Mouse (Mus musculus): ENCODE measurements around the gene Crb3.
A peak's percentile ranks its signal among the peaks of the same experiment; 100 is the strongest.
"Not testable (repeated sequence)": the region's sequence is repeated elsewhere in the genome, so short reads cannot be mapped to it uniquely, and the experiment has no call there.

Gene Crb3

GRCm38 (mm10) chr17:57058891-57059485 lies at the start of gene Crb3:
TSS of gene Crb3 (plus strand) at chr17:57059105.
- peak; percentile 62 to 67 for DNase-seq

GRCm38 (mm10) chr17:57010911-57011235 lies 48.0 kb upstream of the Crb3 start:
- no peak for DNase-seq

DNA sequence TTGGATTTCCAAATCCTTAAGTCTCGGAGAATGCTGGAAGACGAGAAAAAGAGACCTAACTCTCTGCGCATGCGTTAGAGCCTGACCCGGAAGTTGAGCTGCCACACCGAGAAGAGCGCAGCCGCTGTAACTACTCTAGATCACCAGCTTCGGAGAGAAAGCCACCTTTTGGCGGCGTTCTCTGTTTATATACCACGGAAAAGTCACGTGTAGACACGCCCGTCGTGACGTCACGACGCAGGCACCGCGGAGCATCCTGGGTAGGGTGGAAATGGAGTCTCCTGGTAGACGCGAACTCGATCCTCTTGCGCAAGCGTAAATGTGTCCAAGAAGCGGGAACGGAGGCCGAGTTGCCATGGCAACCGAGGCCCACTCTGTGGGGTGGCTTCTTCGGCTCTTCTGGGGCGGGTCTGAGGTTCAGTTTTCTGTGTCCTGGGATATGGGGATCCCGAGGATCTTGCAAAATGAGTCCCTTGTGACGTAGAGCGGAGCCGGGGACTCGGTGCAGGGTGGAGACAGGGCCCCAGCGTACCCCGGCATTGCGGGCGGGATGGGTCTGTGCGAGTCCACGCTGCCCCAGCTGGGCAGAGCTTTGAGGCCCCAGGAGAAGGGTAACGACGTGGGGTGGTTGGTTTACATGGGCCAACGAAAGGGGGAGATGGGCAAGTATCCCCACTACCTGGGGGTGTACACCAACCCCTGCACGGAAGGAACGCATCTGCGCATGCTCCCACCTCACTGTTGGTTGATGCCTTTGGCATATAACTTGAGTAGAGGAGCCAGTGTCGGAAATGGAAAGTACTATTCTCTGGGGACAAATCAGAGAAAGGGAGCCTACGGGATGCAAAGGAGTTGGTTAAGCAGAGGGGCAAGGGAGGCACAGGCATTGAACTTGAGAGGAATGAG lies 47.4 kb upstream of the Crb3 start, which contains the start of the genes Gtf2f1 and Gm17949:
Gtf2f1 (minus strand) TSS at position 53 of the 906 bp plus-strand sequence.
Gm17949 (plus strand) TSS at position 234 of the 906 bp plus-strand sequence.
- DNase-seq = peak; percentile 92

DNA sequence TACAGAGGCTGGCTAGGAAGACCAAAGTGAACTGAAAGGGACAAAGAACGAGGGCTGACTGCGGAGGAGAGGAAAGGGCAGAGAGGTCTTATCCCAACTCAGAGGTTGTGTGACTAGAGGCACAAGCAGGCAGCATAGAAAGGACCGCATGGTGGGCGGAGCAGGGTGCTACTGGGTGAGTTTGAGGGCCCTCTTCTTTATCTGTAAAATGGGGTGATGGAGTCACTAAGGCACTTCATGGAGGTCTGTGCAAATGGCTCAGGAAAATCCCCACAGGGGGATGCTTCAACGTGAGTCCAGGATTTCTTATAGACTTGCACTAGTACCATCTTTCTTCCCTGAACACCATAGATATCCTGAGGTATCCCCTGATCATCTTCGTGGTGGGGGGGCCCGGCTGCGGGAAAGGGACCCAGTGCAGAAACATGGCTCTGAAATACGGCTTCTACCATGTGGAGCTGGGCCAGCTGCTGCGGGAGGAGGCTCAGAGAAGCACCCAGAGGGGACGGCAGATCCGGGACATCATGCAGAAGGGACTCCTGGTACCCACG lies 46.6 kb upstream of the Crb3 start:
- peak in 1 of 2 experiments; percentile 26 for DNase-seq

GRCm38 (mm10) chr17:57019693-57020092 lies 39.2 kb upstream of the Crb3 start:
- DNase-seq = no peak

- no peak for DNase-seq
Observed at GRCm38 (mm10) chr17:57020960-57021359, 37.9 kb upstream of the Crb3 start.

GRCm38 (mm10) chr17:57027471-57027870 lies 31.4 kb upstream of the Crb3 start:
- no peak for DNase-seq

DNA sequence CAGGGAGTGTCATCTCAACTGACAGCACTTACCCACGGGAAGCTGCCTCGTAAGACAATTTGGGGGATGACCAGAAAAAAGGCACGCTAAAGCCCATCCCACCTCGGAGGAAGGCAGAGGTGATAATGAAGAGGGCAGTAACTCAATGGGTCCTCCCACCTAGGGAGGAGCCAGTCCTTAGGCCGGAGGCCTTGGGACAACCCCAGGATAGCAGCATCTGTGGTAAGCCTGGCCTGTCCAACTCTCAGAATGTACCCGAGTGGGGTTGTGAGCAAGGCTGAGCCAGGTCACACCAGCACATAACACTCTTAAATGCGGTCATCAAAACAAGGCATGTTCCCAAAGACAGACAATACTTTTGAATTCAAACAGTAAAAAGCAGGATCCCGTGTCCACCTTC lies 29.2 kb upstream of the Crb3 start:
- no peak for DNase-seq

DNA sequence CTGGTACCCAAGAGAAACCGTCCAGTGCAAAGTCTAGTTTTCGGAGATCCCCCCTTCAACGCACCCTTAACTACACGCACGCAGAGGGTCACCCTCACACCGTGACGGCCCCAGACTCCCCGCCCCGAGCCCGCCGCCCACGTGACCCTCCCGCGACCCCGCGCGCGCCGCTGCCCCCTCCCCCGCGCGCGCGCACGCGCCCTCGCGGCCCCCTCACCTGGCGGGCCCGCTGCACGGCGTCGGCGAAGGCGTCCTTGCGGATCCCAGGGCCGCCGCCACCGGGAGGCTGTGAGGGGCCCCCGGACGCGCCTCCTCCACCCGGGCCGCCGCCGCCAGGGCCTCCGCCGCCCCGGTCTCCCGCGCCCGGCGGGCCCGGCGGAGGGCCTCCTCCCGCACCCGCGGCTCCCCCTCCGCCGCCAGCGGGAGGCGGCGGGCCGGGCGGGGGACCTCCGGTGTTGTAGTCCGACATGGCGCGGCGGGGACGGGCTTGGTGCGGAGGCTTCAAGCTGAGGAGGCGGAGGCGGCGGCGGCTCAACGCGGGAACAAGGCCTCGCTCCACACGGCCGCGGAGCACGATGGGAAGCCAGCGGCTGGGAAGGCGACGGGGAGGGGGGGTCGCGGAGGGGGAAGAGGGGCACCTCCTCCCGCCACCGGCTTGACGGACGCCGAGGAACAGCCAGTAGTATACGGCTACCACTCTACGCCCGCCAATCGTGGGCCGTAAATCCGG lies 27.8 kb upstream of the Crb3 start, which contains the start of gene Khsrp:
Khsrp (minus strand) TSS at position 592 of the 730 bp plus-strand sequence.
- no peak for DNase-seq

GRCm38 (mm10) chr17:57031661-57032420 lies 27.1 kb upstream of the Crb3 start:
- peak; percentile 98 to 100 for DNase-seq

- peak in 1 of 2 experiments; percentile 36 for DNase-seq
Observed at GRCm38 (mm10) chr17:57032854-57033253, 26.1 kb upstream of the Crb3 start.

DNA sequence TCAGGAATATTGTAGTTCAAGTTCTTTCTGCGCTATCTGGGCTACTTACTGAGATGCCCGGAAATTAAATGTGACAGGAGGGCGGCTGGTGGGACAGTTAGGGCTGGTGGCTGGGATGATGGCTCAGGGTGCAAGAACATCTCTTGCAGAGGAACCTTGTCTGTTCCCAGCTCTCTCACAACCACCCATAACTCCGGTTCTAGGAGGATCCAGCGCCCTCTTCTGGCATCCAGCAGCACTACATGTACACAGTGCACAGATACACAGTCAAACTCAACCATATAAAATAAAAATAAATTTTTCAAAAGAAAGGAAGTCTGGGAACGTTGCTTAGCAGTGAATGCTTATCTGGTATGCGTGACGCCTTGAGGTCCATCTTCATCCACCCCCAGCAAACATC lies 19.9 kb upstream of the Crb3 start:
- no peak for DNase-seq

DNA sequence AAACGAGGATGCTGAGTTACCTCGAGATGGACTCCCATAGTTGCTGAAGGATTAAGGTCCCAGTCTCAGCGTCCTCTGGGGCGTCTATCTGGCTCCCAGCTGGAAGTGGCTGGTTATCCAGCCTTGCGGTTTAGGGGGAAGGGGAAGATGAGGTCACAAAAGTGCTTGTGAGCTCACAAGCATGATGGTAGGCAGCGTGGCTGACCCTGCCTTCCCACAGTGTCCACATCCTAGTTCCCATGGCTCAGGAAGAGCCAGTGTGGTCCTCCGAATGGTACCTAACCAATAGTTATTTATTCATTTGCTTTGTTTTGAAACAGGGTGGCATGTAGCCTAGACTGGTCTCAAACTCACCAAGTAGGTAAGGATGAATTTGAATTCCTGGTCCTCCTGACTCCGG lies 17.4 kb upstream of the Crb3 start, which contains the start of gene Slc25a41:
Slc25a41 (minus strand) TSS at position 101 of the 400 bp plus-strand sequence.
- no peak for DNase-seq

- no peak for DNase-seq
Observed at GRCm38 (mm10) chr17:57047406-57047805, 11.5 kb upstream of the Crb3 start.

DNA sequence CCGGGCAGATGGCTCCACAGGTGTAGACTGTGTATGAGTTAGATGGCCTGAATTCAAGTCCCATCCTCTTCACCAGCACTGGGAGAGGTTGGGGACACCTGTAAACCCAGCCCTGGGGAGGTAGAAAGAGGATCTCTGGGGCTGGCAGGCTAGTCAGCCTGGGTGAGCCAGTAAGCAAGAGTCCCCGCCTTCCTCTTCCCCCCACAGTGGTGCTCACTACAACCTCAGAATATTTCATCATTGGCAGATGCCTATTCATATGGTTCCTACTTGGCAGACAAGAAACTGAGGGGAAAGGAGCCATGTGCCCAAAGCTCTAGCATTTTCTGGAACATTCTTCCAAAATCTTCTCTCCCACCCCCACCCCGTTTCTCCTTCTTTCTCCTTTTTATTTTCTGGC lies 10.1 kb upstream of the Crb3 start:
- DNase-seq = no peak

GRCm38 (mm10) chr17:57051679-57052078 lies 7.2 kb upstream of the Crb3 start:
- DNase-seq = not testable (repeated sequence)

DNA sequence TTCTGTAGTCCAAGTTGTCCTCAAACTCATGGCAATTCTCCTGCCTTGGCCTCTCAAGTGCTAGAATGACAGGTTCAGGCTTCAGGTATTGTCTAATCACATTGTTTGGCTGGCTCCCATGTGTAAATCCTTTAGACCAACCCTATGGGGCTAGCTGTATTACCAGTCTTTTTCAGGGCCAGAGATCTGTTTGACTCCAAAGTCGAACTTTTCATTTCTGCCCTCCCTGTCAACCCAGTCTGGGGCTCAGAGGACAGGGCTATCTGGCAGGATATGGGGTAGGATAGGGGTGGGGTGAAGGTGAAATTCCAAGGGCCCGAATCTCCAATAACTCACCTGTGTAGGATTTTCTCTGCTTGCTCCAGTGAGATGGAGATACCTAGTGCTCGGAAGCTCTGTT lies 2.7 kb upstream of the Crb3 start:
- no peak for DNase-seq

DNA sequence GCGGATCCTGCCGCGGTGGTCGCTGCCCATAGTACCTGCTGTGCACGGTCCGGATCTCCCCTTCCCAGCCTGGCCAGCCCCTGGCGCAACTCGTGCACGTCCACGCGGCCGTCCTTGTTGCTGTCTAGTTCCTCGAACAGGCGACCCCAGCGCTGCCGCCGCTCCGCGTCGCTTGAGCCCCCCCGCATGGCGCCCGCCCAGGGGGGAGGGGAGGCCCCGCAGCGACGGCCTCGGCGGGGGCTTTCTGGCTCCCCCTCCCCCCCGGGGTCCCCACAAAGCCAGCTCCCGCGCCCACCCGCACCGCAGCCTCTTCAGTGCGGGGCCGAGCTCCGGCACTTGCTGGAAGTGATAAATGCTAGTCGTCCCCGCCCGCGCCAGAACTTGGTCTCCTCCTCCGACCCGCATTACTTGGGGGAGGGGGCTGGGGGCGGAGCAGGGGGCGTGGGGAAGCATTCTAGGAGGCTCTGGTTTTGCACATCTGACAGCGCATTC lies 627 bp downstream of the Crb3 start, which contains the start of gene Slc25a23:
Slc25a23 (minus strand) TSS at position 378 of the 492 bp plus-strand sequence.
- peak; percentile 72 to 75 for DNase-seq

GRCm38 (mm10) chr17:57060231-57060801 lies 1.4 kb downstream of the Crb3 start:
- DNase-seq = peak; percentile 97 to 99

- peak in 1 of 2 experiments; percentile 40 for DNase-seq
Observed at GRCm38 (mm10) chr17:57061069-57061468, 2.2 kb downstream of the Crb3 start.

DNA sequence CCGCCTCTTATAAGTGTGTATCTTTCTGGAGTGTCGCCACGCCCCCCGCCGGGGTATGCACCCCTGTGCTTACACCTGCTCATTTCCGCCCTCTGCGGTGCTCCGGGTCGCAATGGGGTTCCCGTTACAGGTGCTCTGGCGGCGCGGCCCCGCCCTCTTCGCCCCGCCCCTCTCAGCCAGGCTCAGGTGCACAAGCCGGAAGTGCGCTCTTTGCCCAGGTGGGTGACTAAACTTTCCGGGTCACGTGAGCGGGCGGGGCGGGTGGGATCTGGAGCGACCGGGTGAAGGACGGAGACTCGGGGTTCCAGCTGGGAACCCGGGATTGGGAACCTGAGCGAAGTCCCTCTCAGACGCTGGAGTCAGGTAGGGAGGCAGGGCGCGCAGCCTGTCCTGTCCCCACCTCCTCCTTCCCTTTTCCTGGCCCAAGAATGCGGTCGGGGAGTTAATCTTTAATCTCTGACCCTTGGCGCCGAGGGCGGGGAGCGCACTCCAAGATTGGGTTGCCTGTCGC lies 3.2 kb downstream of the Crb3 start:
- peak; percentile 52 to 67 for DNase-seq

Data from cerebellum, adult 18-20 months (tissue).